Mouse (Mus musculus) induced T-regulatory cell, adult 2 months (primary cell): ENCODE data around the gene Ssh1.
A peak's percentile ranks its signal among the peaks of the same experiment; 100 is the strongest.

Experiments
- DNase-seq: peaks from one replicate; pipeline ENCODE4 v3.0.0-alpha.2; 2012; ENCODE audit warnings: low read depth

Gene Ssh1

DNA sequence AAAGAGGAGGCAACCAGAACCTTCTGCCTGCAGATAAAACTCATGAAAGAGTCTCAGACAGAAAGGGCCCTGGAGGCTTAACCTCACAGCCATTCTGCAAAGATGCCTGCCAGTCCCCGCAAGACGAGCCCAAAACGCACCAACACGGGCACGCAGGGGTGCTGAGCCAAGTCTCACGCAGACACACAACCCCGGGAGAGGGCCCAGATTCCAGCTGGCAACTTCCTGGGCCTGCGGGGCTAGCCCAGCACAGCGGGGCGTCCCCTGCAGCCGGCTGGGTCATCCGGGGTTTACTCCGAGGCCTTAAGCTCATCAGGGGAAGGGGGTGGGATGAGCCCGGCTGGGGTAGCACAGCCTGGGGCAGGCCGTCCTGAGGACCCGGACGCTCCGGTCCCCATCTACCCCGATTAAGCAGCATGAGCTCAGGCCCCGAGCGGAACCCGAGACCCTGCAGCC, 635 bp downstream of the Ssh1 start:
- DNase-seq, result peak; percentile 71

DNA sequence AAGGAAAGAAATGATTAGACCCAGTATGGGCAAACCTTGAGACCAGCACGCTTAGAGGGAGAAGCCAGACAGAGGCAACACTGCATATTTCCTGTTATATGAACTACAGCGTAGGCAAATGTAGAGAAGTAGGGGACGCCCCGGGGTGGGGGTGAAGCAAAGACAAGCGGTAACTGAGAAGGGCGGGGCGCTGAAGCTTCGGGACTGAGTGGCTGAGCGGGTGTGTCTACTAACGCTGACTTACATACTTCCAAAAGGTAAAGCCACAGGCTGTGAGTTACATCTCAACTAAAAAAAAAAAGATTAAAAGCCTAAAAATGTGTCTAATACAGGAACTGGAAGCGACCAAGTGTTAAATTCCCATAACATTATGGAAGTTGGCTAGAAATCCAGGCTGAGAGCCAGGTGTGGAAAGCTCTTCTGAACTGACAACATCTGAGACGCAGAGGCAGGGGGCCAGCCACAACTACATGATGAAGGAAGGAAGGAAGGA, 1.3 kb downstream of the Ssh1 start:
- DNase-seq, result peak; percentile 95

DNA sequence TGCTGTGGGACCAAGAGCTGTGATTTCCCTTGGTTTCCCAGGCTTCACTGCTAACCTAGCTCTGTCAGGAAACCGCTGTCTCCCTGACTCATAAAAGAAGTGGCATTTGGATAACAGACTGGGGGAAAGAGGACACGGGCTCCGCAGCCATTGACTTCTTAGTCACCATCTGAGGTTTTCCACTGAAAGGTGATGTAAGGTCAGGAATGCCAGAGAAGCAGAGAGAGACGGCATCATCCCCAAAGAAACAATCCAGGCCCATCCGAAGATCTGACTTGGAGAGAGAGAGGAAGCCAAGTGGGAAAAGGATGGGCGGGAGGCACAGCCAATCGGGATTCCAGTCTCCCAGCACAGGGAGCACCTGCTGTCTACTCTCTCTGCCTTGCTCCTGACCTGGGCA, 2.6 kb downstream of the Ssh1 start:
- DNase-seq, result peak; percentile 27

DNA sequence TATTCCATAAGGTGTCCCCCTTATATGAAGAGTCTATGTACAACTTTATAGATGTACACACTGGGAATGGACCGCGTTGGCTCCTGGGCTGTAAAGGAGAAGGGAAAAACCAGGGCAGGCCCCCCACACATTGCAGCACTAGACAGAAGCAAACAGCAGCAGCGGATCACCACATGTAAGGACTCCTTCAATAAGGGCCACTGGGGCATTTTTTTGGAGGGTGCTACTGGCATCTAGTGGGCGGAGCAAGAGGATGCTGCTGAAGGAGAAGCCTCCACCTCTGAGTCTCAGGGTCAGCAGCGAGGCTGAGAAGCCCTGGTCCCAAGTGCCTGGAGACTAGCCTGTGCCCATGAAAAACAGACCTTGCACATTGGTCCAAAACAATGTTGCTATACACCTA, 3.1 kb downstream of the Ssh1 start:
- peak; percentile 34 for DNase-seq

DNA sequence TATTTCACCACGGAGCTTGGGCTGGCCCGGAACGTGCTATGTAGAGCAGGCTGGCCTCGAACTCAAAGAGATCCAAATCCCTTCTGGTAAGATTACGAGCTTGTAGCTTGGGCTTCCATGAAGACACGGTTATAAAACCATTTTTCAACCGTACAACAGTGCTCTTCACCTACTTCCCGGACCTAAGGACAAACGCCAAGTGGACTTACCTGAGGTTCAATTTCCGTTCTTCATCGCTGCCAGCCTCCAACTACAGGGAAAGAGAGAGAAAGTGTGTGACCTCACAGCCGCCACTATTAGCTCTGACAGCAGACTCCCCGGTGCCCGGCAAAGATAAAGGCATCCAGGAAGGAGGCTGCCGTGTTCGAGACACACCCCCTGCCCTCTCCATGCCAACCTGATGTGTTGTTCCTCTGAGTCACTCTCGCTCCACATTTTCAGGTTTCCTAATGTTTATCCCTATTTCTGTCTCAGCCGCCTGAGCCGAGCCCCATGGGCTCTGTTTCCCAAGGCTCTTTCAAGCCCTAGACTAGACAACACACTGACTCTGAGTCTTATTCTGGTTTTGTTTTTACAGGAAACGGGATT, 4.2 kb downstream of the Ssh1 start:
- DNase-seq, result no peak

DNA sequence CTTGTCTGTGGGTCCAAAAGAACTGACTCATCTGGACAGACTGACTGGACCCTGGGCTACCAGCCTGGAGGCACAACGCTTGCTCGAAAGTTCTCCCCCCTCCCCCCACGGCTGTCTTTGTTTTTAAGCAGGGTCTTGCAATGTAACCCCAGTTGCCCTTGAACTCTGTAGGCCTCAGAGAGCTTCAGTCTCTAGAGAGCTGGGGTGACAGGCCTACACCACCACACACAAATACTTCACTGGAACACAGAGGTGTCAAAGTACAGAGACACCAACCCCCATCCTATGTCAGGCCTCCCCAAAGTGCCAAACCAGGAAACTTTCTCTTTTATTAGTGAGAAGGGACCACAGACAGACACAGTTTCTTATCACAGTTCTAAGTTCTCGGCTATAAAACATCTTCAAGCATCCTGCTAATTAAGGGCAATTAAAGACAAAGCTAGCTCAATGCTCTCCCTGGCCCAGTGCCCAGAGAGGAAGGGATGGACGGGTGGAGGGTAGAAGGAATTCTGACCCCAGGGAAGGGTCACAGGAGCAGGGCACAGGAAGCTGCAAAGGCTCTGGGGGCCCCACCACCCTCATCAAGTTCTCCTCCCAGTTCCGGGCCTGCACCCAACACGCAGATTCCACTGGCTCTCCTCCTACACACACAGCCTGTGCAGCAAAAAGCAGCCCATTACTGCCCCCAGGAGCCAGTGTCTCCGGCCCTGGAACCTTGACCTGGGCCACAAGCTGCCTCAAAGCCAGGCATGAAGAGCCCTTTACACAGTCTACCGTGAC, 7.3 kb downstream of the Ssh1 start:
- DNase-seq, result peak; percentile 16

DNA sequence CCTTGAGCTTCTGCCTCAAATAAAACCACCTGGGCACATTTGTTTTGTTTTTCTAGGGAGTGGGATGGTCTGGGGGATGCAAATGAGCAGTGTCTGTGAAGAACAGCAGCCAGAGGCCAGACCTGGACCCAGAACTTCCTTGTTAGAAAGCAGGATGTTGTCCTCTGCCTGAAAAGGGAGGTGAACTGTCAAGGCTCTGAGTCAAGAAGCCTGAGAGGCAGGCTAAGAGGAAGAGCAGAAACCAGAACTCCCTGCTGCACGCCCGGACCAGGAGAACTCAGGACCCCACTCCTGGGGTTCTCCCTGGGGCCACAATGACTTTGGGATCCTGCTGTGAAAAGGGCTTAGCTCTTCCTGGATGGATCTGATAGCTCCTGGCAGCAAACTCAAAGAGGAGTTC, 8.0 kb downstream of the Ssh1 start:
- DNase-seq, result no peak

DNA sequence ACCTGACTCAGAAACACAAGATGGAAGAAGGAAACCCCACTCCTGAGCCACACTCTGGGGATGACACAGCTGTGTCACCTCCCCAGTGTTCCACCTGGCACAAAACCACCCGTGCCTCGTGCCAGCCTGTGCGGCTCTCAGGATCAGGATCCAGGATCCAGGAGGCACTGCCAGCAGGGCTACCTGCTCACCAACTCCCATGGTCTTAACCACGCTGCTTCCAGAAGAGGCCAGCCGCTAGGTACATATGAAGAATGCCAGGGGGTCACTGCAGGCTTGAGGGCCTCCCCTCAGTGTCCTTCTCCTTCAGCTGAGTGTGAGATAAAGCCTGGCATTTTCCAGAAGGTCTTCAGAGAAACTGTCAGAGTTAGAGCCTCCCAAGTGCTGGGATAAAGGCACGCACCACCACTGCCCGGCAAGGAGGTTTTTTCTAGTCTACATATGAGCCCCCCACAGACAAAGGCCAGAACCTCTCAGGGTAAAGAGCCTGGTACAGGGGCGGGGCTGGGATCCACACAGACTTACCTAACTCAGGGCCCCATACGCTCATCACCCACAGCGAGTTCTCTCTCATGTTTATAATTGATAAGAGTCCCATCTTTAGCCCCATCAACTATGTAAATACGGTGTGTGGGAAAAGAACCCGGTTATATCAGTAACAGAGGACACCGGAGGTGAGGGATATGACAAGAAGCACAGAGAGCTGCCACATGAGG, 9.5 kb downstream of the Ssh1 start:
- DNase-seq, result no peak

DNA sequence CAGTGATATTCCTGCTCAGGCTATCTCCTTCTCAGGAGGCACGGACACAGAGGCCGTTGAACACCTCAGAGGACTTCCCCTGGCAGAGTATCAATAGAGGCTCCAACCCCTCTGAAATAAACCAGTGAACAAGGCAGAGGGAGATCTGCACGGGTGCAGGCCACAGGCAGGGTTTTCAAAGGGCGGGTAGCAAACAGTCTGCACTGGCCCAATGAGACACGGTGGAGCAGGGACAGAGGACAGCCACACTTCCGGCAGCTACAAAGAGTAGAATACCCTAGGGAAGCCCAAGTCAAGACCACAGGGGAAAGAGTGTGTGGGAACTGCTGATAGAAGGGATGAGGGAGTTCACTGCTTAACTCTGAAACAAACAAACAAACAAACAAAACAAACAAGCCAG, 10.2 kb downstream of the Ssh1 start:
- no peak for DNase-seq

DNA sequence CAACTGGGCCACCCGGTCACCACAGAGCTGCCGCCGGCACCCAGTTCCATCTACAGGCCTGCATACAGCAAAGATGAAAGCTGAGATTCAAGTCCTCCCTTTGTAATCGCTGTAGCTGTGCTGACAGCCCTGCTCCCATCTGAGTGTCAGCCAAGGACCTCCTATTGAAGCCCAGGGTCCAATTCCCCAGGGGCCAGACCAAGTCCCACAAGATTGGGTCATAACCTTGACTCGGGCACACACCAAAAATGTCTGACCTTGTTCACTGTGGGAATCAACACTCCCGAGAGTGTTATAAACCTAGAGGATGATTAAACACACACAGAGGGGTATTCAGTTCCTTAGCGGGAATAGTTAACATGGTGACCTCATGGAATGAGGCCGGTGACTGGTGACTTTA, 11.9 kb downstream of the Ssh1 start:
- DNase-seq, result no peak

DNA sequence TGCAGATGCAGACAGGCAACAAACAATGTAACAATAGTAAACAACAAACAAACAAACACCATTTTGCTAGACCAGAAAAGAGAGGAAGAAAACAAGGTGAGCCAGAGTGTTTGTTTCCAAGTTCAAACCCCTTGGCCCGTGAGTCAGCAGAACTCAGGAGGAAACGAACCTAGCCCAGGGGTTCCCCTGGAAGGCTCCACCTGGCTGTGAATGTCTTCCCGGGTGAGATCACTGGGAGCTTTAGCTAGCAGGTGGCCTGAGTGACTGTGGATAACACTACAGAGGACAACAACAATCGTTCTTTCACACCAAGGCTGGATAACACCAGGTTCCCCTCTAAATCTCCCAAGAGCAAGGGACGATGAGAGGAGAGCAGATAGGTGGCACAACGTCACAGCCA, 12.5 kb downstream of the Ssh1 start:
- no peak for DNase-seq

DNA sequence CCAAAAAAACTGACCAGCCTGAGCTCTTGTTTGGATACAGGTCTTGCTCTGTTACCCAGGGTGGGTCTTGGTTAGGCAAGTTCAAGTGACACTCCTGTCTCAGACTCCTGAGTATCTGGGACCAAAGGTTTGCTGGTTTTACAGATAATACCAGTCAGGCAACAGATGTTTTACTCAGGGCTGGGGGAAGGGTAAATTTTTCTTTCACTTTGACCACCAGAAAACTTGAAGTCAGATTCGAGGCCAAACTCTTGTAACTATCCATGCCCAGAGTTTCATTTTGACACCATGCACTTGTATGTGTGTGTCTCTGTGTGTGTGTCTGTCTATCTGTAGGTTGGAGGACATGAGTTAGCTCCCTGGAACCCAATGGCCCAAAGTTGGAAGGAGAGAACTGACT, 13.2 kb downstream of the Ssh1 start:
- no peak for DNase-seq

DNA sequence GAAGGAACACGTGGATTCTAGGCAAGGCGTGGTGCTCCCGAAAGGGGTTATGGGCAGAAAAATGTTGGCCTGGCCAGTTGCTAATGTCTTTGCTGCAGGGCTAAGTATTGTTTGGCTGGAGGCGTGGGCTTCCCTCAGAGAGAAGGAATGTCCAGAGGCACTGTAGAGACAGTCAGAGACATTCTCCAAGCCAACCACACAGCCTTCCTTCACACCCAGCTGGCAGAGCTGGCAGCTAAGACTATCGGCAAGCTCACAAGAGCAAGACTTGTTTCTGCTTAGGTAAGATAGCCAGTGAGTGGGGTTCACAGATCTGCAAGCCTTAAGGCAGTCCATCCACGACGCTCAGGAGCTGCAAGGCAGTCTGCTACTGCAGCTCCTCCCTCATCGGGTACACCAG, 16.4 kb downstream of the Ssh1 start:
- DNase-seq, result no peak

DNA sequence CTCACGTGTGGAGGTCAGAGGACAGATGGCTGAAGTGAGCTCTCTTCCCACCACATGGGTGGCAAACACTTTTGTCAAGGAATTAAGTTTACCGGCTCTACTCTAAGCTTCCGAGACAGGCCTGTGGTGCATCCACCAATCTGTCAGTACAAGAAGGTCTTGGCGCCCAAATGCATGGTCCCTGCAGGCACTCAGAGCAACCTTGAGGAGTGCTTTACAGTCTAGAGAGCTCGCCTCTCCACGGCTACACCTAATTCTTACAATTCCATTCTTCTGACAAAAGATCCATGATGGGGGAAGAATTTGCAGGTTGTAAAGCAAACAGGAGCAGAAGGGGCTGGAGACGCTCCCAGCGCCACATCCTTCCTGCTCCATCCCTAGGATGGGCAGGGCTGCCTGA, 17.1 kb downstream of the Ssh1 start:
- DNase-seq, result no peak

DNA sequence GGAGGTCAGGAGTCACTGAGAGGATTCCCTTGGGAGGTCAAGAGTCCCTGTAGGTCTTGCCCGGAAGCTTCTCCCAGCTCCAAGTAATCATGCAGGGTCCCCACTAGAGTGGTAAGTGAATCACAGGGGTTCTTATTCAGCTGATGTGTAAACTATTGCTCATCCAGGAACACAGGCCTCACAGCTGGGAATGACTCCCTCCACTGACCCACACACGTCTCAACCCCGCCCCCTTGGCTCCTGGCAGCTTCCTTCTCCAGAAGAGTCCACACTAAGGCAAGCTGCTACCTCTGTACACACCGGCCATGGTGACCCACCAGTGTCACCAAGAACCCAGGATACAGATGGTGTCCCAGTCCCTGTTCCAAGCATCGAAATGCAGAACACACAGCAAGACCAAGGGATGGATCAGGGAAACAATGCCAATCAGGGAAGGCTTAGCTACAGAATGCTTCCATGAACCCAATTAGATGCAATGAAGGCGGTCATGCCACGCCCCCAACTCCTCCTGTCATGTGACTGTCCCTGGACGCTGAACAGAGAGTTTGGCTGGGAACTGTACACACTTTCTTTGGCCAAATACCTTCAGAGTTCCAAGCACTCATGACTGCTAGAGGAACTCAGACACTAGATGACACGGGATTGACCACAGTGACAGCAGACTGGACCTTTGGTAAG, 18.0 kb downstream of the Ssh1 start:
- no peak for DNase-seq

DNA sequence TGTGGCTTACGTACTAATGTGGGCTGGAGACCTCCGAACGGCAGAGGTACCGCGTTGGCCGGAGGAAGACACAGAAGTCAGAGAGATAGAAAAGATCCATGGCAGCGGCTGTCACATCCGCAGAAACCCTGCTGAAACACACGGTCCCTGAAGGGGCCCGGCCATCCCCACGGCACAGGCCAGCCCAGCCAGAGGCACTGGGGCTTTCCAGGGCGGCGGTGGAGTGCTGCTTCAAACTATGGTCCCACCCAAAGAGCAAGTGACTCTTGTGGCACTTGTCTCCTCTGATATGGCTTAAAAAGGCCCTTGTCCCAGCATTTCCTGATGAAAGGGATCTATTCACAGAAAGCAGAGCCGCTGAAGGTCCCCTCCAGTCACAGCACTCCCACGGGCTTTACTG, 19.1 kb downstream of the Ssh1 start:
- no peak for DNase-seq

DNA sequence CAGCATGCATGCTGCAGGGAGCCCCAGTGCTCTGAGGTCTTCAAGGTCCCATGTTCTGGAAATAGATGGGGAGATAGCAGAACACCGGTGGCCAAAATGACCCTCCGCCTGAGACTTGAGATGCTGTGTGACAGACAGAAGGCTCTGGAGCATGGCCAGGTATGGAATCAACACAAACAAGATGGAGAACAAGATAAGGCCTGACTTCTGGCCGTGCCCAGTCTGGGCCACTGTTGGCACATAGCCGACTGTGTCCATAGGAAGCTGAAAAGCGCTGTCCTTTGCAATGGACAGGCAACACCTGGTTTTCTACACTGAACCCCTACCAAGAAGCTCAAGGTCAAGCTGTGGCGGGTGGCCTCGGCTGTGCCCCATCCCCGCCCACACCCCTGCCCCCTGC, 19.9 kb downstream of the Ssh1 start:
- DNase-seq, result no peak

DNA sequence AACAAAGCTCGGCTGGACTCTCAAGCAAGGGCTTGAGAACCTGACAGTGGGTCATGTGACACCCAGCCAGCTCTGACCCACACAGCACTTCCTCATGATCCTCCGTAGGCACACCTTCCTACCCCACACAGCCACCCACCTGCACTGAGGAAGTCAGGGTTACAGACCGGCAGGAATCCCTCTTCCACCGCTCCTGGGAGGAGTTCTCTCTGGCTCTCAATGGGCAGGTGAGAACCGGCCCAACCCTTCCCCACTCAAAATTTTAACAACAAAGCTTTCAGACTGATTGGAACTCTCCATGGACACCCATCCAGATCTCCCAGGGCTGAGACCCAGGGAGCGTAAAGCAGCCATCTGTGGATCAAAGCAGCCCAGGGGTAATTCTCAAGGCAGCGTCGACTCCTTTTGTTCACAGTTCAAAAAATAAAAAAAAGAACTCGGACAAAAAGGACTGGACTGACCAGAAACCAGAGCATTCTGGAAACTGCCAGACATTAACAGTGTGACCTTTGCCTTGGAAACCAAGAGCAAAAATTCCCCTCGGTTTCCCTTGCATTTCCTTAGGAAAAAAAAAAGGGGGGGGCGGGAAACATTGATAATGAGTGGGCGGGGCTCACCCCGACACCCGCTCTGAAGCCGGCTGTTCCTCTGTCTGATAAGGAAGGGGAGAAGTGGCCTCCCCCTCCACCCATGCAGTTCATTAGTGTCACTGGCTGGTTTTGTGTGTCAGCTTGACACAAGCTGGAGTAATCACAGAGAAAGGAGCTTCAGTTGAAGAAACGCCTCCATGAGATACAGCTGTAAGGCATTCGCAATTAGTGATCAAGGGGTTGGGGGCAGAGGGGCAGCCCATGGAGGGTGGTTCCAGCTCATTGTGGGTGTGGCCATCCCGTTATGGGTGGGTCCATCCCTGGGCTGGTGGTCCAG, 20.8 kb downstream of the Ssh1 start:
- no peak for DNase-seq

DNA sequence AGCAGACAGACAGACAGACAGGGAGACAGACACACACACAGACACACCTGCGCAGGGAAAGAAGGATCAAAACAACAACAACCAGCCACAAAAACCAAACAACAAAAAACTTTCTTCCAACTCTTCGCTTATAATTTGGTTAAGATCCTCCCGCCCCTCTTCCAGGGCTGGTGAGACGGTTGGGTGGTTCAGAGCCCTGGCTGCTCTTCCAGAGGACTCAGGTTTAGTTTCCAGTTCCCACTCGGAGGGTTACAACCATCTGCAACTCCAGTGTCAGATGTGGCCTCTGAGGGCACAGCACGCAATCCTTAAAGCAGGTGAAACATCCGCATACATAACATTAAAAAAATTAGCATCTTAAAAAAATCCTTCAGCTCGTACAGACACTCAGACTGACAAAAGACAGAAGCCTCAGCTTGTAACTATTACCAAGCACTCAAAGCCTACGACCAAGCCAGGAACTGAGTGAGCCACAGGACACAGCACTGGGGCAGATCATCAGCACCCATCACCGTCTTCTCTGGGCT, 22.2 kb downstream of the Ssh1 start:
- no peak for DNase-seq

DNA sequence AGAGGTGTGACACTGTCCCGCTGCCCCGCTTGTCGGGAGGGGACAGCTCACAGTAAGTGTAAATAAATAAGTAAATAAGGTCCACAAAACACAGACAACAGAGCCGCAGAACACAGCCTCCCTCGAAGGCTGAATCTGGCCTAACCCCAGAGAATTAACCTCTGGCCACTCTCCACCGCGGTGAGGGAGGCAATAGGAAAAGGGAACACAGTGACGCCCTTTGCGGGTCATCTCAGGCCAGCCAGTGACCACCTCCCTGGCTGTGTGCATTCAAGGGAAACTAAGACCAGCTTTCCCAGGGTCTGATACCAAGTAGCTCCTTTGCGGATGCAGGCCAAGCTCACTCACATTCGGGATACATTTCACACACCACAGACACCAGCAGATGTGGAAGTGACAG, 25.3 kb downstream of the Ssh1 start:
- no peak for DNase-seq

DNA sequence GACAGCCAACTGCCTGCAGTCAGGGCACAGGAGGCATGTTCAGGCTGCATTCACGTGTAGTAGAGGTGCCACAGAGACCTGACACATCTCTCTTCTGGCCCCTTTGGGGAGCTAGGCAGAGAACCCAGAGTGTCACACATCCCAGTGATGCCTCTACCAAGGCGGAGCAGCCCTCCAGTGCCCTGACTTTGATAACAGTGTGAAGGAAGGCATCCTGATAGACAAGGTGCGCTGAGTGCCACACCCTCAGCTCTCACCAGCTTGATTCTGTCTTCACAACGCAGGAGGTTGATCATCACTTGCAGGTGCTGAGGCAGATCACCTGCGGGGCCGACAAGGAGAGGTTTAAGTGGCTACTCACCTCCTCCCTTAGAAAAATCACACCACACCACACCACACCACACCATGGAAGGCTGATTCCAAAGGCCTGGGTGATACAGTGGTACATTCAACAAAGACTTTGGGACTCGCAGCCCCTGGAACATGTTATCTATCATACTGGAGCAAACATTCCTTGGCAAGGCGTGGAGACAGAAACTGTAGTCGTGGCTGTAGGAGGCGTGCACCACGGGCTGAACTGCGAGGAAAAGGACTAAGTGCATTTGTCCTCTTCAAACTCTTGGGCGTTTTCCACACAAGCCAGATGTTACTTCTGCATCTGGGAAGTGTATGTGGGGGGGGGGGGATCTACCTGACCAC, 27.1 kb downstream of the Ssh1 start:
- no peak for DNase-seq
